Mouse (Mus musculus): ENCODE measurements around the gene Tmem41b.

Gene Tmem41b

GRCm38 (mm10) chr7:109924965-109925364 lies 61.8 kb downstream of the Tmem41b start:
- no peak for DNase-seq (ENCODE audit: low read depth in 1 of 2, low spot score in 2 of 2)

- DNase-seq (ENCODE audit: low read depth in 1 of 2, low spot score in 2 of 2) = no peak
Measured at GRCm38 (mm10) chr7:109922889-109923288, 63.8 kb downstream of the Tmem41b start.

Data from monocyte, adult 2 months (primary cell).